Mouse (Mus musculus) embryonic fibroblast, embryonic 13.5 days (primary cell): ENCODE results near the gene Hlcs.

Experiments used
- CTCF ChIP-seq: IDR thresholded peaks from 2 replicates; pipeline ENCODE4 v1.5.1; 2011; ENCODE audit warnings: mild to moderate bottlenecking, control low read depth, low read length, moderate library complexity, borderline replicate concordance; ENCODE audit not compliant: insufficient read depth
- POLR2A ChIP-seq: IDR thresholded peaks from 2 replicates; pipeline ENCODE4 v1.6.1; 2011; ENCODE audit warnings: low read depth, mild to moderate bottlenecking, control low read depth, low read length, moderate library complexity

DNA sequence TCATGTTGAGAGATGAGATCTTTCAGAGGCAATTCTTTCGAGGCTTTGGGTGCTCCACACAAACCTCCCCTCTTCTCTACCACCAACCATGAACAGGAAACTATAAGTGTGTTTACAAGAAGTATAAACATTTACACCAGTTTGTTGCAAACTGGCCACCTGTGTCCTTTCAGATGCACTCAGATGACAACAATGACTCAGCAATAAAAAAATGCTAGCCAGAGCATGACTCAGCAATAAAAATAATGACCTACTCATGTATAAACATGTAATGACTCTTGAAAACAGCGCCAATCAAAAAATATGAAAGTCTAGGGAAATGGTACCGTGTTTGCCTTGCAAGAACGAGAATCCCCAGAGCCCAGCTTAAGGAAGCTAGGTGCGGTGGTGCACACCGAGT is 77.7 kb downstream of the Hlcs start:
- TF ChIP-seq CTCF: no peak
- TF ChIP-seq POLR2A: no peak
